Mouse (Mus musculus): Measurements from ENCODE around the gene Rhbdd1.

Rhbdd1 gene

DNA sequence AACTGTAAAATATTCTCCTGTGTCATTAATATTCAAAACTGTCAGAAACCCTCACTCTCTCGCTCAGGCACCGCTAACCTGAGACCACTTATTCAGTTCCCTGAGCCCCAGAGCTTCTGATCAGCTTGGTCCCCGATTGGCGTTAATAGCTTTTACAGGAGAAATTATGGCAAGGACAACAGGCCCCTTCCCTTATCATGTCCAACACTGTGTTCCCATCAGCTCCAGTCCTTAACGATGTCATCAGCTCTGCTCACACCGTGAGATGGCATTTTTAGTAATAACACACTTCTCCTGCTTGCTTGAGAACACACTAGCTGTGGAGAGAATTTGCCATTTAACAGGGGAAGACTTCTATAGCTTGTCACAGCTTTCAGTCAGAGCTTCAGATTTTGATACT, 48.2 kb downstream of the Rhbdd1 start:
- no peak for DNase-seq (ENCODE audit: low spot score in 2 of 2)

DNA sequence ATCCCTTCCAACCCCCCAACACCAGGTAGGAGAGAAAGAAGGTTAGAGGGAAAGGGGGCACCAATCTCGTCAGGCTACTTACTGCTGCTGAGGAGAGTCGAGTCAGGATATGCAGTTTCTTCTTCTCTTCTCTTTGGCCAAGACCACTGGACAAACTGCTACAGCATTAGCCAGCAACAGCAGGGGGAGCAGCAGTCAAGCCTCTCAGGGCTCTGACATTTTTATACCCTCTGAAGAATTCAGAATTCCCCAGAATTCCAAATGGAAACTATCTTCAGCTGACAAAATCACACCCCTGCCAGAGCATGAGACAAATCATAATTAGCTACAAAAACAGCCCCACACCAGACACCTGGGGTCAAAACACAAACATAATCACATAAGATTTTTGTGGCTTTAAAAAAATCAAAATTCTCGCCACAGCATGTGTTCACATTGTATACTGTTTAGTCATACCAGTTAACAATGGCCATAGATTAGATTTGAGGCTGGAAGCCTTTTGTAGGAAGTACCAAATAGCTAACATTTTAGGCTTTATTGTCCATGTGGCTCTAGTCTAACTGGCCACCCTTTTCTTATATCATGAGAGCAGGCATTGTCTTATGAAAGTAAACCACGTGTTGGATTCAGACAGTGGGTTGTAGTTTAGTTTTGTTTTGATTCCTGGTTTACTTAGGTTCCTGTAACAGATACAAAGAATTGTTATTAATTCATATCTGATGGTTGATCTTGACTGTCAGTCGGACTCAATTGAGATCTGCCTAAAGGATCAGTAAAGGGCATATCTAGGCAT, 55.6 kb downstream of the Rhbdd1 start:
- DNase-seq (ENCODE audit: low spot score in 2 of 2): no peak

GRCm38 (mm10) chr1:82373924-82374323, 57.7 kb downstream of the Rhbdd1 start:
- no peak for DNase-seq (ENCODE audit: low spot score in 2 of 2)

- no peak for DNase-seq (ENCODE audit: low spot score in 2 of 2)
Measured at GRCm38 (mm10) chr1:82374831-82375358, 58.6 kb downstream of the Rhbdd1 start.

DNA sequence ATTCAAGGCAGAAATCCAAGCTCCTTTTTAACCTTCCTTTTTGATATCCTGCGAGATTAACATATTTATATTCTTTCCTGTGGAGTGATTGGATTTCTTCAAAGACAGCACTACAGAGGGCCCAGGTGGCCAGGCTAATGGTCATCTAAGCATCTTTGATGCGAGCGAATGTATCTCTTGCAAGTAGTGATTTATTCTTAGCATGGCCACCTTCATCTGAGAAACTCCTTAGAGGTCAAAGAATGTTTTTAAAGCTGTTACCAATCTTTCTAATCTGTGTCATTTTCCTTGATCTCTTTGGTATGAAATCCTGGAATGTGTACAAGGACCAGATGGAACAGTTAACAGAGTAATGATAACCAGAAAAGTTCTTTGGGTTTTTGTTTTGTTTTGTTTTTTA, 59.2 kb downstream of the Rhbdd1 start:
- no peak for DNase-seq (ENCODE audit: low spot score in 2 of 2)

DNA sequence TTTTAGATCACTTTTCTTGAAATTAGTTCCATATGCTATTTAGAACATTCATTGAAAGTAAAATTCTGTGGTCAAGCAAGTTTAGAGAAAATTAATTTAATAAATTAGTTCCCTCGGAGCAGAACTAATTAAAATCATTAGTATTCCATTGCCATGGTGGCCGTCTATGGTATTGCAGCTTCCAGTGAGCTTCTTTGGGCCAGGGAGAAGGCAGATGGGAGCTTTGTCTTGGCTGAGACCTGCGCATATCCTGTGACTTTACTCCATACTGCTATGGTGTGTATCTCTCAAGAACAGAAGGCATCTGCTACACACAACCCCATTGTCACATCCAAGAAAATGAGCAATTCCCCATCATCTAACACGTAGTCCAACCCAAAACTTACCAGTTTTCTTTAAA, 65.7 kb downstream of the Rhbdd1 start:
- no peak for DNase-seq (ENCODE audit: low spot score in 2 of 2)

DNA sequence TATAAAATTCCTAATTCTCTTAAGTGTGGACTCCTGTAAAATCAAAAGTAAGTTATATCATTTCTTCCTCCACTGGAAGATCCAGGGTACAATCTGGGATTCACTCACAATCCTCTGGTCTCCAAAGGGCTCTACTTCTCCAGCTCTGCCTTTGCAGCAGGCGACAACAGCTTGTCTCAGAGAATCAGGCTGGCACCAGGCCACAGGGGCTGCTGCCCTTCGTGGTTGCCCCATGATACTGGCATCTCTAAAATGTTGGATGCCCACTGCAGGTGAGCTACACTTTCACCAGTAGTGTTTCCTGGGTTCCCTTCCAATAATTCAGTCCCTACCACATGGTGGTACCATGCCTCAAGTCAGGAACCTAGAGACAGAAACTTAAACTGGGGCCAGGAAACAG, 67.9 kb downstream of the Rhbdd1 start:
- no peak for DNase-seq (ENCODE audit: low spot score in 2 of 2)

DNA sequence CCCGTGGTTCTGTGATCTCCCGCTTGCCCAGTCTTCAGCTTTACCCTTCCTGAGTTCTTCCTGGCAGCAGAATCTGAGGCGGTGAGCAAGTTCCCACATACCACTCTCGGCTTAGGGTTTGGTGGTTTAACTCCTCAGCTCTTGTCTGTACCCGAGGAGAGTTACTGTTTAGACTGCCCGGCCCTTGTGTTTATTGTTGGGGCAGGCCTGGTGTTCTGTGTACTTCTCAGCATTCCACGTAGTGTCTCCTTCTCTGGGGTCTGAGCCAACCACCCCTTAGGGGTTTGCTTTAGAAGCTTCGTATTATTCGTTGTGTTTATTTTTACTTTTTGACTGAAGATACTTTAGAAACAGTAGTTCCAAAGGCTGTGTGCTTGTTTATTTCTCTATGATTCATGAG, 68.8 kb downstream of the Rhbdd1 start:
- DNase-seq (ENCODE audit: low spot score in 2 of 2): no peak

GRCm38 (mm10) chr1:82385827-82386230, 69.6 kb downstream of the Rhbdd1 start:
- no peak for DNase-seq (ENCODE audit: low spot score in 2 of 2)

DNA sequence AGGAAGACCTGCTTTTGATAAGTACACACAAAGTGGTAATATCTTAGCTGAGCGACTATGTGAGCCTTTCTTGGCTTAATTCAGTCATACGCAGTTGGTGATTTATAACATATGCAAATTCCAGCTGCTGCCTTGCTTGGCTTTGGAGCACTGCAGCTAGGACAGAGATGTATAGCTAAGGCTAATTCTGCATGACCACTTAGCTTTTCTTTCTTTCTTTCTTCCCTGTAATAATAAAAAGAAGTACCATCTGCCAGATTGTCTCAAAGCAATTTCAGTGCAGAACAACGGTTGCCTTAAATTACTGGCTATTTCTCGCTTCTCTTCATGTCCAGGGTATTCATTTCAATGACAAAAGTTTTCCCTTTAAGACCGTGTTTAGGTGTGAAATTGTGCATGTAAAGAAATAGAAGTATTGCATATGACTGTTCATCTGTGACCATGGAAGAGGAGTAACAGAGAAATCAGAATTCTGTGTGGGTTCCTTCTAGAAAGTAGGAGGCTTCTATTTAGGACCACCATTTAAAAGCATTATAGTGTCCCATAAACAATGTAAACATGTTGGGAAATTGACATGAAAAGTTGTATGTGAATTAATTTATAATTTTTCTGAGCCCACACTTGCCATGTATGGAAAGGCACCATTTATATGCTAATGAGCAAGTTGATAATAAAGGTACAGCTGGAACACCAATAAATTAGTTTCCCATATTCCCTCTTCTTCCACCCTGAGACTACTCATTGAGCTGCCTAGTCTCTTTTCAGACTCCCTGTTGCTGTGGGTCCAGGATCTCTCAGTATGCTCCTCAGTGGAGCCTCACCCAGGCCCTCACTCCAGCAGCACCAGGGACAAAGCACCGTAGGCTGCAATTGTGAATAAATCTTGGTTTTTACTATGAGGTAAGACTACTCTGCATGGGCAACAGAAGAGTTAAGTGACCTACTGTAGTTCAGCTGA, 70.8 kb downstream of the Rhbdd1 start:
- DNase-seq (ENCODE audit: low spot score in 2 of 2): no peak

- no peak for DNase-seq (ENCODE audit: low spot score in 2 of 2)
Measured at GRCm38 (mm10) chr1:82389371-82389770, 73.1 kb downstream of the Rhbdd1 start.

DNA sequence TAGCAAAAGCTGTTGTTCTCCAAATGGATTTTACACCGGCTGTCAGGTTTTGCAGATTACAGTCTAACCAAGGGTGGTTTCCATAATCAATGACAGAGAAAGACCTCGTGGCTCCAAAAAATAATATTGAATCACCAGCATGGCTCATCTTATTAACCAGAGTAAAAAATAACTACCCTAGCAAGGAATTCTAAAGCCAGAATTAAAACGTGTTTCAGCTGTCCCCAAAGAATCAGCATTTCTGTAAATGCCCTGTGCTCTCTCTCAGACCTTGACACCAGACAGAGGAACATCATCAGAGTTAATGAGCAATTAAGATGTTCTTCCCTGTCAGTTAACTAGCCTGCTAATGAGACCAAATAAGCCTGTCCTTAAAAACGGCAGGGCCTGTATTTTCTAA, 79.1 kb downstream of the Rhbdd1 start:
- DNase-seq (ENCODE audit: low spot score in 2 of 2): no peak

DNA sequence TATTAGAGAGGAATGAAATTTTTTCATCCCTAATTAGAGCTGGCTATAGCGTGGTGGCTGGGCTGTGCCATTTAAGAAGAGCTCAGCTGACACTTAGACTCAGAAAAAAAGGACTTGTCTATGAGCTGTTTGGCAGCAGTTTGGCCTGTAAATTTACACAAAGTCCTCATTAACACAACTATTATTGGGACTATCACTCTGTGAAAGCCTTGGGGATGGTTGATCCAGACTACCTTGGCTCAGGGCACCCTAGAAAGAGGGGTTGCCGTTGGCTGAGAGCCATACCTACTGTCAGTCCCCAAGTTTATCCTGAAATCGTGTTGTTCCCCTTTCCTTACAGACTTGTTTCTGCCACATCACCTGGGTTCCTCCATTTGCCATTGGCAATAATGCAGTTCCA, 91.5 kb downstream of the Rhbdd1 start:
- DNase-seq (ENCODE audit: low spot score in 2 of 2): peak in 1 of 2 experiments; percentile 21

DNA sequence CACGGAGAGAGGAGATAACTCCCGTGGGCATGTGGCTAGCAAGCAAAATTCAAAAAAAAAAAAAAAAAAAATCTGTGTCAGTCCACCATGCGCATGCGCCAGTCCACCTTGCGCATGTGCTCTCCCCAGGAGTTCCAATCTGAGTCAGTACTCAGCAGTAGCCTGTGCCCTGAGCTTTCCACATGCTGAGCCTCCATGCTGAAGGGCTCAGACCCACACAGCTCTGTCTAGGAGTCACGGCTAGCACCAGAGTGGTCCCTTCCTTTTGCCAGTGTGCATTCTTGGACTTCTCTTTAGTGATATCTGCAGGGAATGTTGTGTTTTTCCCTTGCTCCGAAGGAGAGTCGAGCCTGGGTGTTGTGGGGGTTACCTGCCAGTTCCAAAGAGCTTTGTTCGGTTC, 93.0 kb downstream of the Rhbdd1 start:
- peak in 1 of 2 experiments; percentile 43 for DNase-seq (ENCODE audit: low spot score in 2 of 2)

DNA sequence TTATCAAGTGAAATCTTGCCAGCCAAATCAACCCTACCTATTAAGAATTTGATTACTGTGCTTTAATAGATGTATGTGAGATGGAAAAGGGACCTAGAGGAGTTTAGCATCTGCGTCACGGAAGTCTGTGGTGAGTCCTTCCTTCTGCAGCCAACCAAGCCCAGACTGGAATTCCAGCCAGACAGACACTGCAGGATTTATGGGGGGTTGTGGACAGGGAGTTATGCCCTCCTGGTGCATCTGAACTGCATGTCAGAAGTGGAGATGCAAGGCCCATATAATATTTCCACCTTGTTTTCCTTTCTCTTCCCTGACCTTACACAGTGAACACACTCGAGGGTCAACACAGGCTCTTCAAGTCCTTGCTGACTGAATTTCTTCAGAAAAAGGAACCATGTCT, 94.3 kb downstream of the Rhbdd1 start:
- peak in 1 of 2 experiments; percentile 26 for DNase-seq (ENCODE audit: low spot score in 2 of 2)

DNA sequence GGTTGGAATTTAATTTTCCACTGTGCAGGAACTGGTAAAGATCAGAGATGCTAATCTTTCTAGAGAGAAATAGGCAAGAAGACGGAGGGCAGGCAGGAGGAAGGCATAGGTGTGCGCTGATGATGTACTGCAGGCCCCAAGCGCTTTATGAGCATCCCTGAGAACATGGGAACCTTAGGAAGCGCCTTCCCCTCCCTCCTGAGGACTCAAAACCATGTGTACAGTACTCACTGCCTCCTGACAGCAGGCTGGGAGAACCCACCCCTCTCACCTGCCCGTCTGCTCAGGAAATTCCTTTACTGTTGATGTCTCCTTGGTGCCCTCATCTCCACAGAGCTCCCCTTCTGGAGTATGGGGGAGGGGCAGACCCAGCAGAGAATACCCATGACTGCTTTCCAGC, 95.3 kb downstream of the Rhbdd1 start:
- no peak for DNase-seq (ENCODE audit: low spot score in 2 of 2)

GRCm38 (mm10) chr1:82412085-82412484, 95.8 kb downstream of the Rhbdd1 start:
- no peak for DNase-seq (ENCODE audit: low spot score in 2 of 2)

GRCm38 (mm10) chr1:82414434-82415045, 98.3 kb downstream of the Rhbdd1 start:
- no peak for DNase-seq (ENCODE audit: low spot score in 2 of 2)

DNA sequence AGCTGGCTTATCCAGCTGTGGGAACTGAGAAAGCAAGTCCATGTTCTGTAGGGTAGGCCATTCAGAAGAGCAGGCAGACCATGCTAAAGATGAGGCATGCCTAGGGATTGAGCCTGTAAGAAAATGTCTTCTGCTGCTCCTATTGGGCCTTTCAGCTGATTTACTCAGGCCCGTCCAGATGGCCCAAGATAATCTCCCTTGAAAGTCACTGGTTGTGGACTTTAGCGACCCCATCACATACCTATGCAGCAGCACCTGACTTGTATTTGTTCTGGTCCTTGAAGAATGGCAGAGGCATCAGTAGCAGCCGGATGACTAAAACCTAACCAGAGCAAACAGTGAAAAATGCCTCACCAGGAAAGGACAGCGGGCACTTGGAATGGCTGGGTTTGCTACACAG, 99.4 kb downstream of the Rhbdd1 start:
- no peak for DNase-seq (ENCODE audit: low spot score in 2 of 2)

DNA sequence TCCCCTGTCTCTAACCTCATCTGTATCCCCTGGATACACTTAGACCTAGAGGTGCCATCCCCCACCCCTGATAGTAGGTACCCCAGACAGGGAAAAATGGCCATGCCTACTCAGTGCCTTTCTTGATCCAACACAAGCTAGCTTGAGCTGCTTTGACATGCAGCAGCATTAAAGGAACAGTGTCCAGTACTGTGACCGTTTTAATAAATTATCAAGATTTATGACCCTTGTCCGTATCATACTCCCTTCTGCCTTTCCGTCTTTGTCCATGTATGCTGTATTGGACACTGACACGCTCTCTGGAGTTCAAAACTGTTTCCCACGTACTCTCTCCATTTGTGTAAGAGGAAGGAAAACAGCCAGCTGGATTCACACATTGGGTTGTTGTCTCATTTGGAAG, 111.5 kb downstream of the Rhbdd1 start:
- no peak for DNase-seq (ENCODE audit: low spot score in 2 of 2)

- no peak for DNase-seq (ENCODE audit: low spot score in 2 of 2)
Measured at GRCm38 (mm10) chr1:82429061-82429460, 112.8 kb downstream of the Rhbdd1 start.
